Mouse (Mus musculus): Measurements from ENCODE around the gene Gm9887. TPM values are rescaled to one million over a fixed set of nuclear protein-coding genes. Genes with fewer than 3 reads are reported as not detected.

The Gm9887 gene
- polyA plus RNA-seq, 1 experiment from 2014 or later = 1.4 TPM

Small RNA genes within 50 kb of the gene (microRNA-seq; reads per million reads assigned to microRNA genes)
- gene Gm47299 = not detected
- not detected for gene Gm47305

Other genes starting within 250 kb of the Gm9887 start
- gene Rps29, start 213.3 kb downstream of the Gm9887 start, polyA plus RNA-seq (2016; fragmentation: Nextera tagmentation; extraction: Ambion mirVana) = 1,295 and 1,533 TPM in 2 replicates
- gene Lrr1, start 203.6 kb downstream of the Gm9887 start, polyA plus RNA-seq (2016; fragmentation: Nextera tagmentation; extraction: Ambion mirVana) = 30.6 and 31.1 TPM in 2 replicates
- 536 and 653 TPM in 2 replicates for gene Rpl36al, start 188.4 kb downstream of the Gm9887 start, polyA plus RNA-seq (2016; fragmentation: Nextera tagmentation; extraction: Ambion mirVana)
- 35.4 and 37.9 TPM in 2 replicates for gene Mgat2, start 188.3 kb downstream of the Gm9887 start, polyA plus RNA-seq (2016; fragmentation: Nextera tagmentation; extraction: Ambion mirVana)
- 54.8 and 61.0 TPM in 2 replicates for gene Gm49383, start 175.4 kb downstream of the Gm9887 start, polyA plus RNA-seq (2016; fragmentation: Nextera tagmentation; extraction: Ambion mirVana)
- gene Dnaaf2, start 174.0 kb downstream of the Gm9887 start, polyA plus RNA-seq (2016; fragmentation: Nextera tagmentation; extraction: Ambion mirVana) = 16.7 and 17.0 TPM in 2 replicates
- gene Gm49384, start 168.2 kb downstream of the Gm9887 start, polyA plus RNA-seq (2016; fragmentation: Nextera tagmentation; extraction: Ambion mirVana) = 53.5 and 55.2 TPM in 2 replicates
- 32.6 and 35.3 TPM in 2 replicates for gene Pole2, start 144.3 kb downstream of the Gm9887 start, polyA plus RNA-seq (2016; fragmentation: Nextera tagmentation; extraction: Ambion mirVana)
- 2.5 and 2.6 TPM in 2 replicates for gene Klhdc1, start 131.3 kb downstream of the Gm9887 start, polyA plus RNA-seq (2016; fragmentation: Nextera tagmentation; extraction: Ambion mirVana)
- 193 and 203 TPM in 2 replicates for gene Klhdc2, start 75.8 kb downstream of the Gm9887 start, polyA plus RNA-seq (2016; fragmentation: Nextera tagmentation; extraction: Ambion mirVana)
- 81.0 and 87.6 TPM in 2 replicates for gene Nemf, start 15.3 kb downstream of the Gm9887 start, polyA plus RNA-seq (2016; fragmentation: Nextera tagmentation; extraction: Ambion mirVana)
- gene Arf6, start 308 bp downstream of the Gm9887 start, polyA plus RNA-seq (2016; fragmentation: Nextera tagmentation; extraction: Ambion mirVana) = 45.6 and 50.3 TPM in 2 replicates
- gene Vcpkmt, start 210.6 kb upstream of the Gm9887 start, polyA plus RNA-seq (2016; fragmentation: Nextera tagmentation; extraction: Ambion mirVana) = 37.0 and 40.3 TPM in 2 replicates